Mouse (Mus musculus) forebrain, embryonic 14.5 days (tissue): ENCODE results near the gene Adora1. TPM values are rescaled to one million over a fixed set of nuclear protein-coding genes. Genes with fewer than 3 reads are reported as not detected.

Experiments used
- ATAC-seq: fragments of 200-750 bp; cut with Nextera tagmentation; 2 replicates; pipeline ENCODE4 v1.8.0; 2017; ENCODE audit warnings: mild to moderate bottlenecking, moderate library complexity
- DNase-seq: peaks from one replicate; pipeline ENCODE4 v3.0.0-alpha.2; 2015; ENCODE audit warnings: low spot score
- H3K27ac ChIP-seq: fragments of 300-500 bp; sonication (generic); 2 replicates; pipeline ENCODE4 v1.5.1; 2014; ENCODE audit warnings: low read depth, mild to moderate bottlenecking, control low read depth, low read length, moderate library complexity
- H3K27me3 ChIP-seq: fragments of 300-500 bp; sonication (generic); replicated peaks from 2 replicates; pipeline ENCODE4 v1.6.1; 2014; ENCODE audit warnings: low read length, control low read depth, mixed read lengths; ENCODE audit not compliant: control insufficient read depth, insufficient read depth
- H3K36me3 ChIP-seq: fragments of 300-500 bp; sonication (generic); 2 replicates; pipeline ENCODE4 v1.6.1; 2014; ENCODE audit warnings: low read length, control low read depth; ENCODE audit not compliant: control insufficient read depth, insufficient read depth
- H3K4me1 ChIP-seq: fragments of 300-500 bp; sonication (generic); 2 replicates; pipeline ENCODE4 v1.6.1; 2014; ENCODE audit warnings: antibody characterized with exemption, low read length, control low read depth; ENCODE audit not compliant: control insufficient read depth, insufficient read depth
- H3K4me2 ChIP-seq: fragments of 300-500 bp; sonication (generic); 2 replicates; pipeline ENCODE4 v1.6.1; 2014; ENCODE audit warnings: mild to moderate bottlenecking, control low read depth, low read length
- H3K4me3 ChIP-seq: fragments of 300-500 bp; sonication (generic); 2 replicates; pipeline ENCODE4 v1.5.1; 2014; ENCODE audit warnings: low read depth, low read length, control low read depth
- H3K9ac ChIP-seq: fragments of 300-500 bp; sonication (generic); 2 replicates; pipeline ENCODE4 v1.6.1; 2014; ENCODE audit warnings: mild to moderate bottlenecking, low read length, control low read depth, moderate library complexity
- H3K9me3 ChIP-seq: fragments of 300-500 bp; sonication (generic); replicated peaks from 2 replicates; pipeline ENCODE4 v1.6.1; 2016; ENCODE audit warnings: low read length, control low read depth, mixed read lengths; ENCODE audit not compliant: control insufficient read depth
- WGBS: fragments of 180-500 bp; shearing (Covaris S2); extraction: QIAGEN DNeasy Blood & Tissue Kit; methylation state at CpG from one replicate; pipeline ENCODE4 v1.1.7; 2014; 5-methylcytosine and 5-hydroxymethylcytosine counted together
- polyA plus RNA-seq: library from polyadenylated mRNA; unstranded; fragments of >200 nt; fragmentation: Nextera tagmentation; extraction: Ambion mirVana; gene quantifications from 2 replicates; pipeline ENCODE4 v1.2.1, GENCODE M21; 2014

Gene Adora1
- polyA plus RNA-seq, 1 experiment from 2014 or later: 5.4 TPM

- peaks cover 8% of the 10 kb centered on the region; the same call in 1 of the 2 replicates for H3K4me1 ChIP-seq
- 53% methylated on average over 19 of the region's 19 CpGs for WGBS
- H3K36me3 ChIP-seq: no peaks in the 10 kb centered on the region
- H3K27me3 ChIP-seq: peaks cover 35% of the 10 kb centered on the region
- H3K4me2 ChIP-seq: peak overlapping the region; percentile 81
- H3K9me3 ChIP-seq: no peaks in the 10 kb centered on the region
- H3K9ac ChIP-seq: peak overlapping the region; percentile 61
- no peak overlapping the region for H3K27ac ChIP-seq
- H3K4me3 ChIP-seq: peak overlapping the region; percentile 41
- DNase-seq (no peak), ATAC-seq (no peak)
Measured at GRCm38 (mm10) chr1:134233681-134234454, 1.4 kb downstream of the Adora1 start.

- WGBS: 48% methylated on average over 12 of the region's 12 CpGs
- H3K9ac ChIP-seq: no peak overlapping the region
- no peaks in the 10 kb centered on the region for H3K9me3 ChIP-seq
- no peaks in the 10 kb centered on the region for H3K36me3 ChIP-seq
- peaks cover 8% of the 10 kb centered on the region; the same call in 1 of the 2 replicates for H3K4me1 ChIP-seq
- no peak overlapping the region for H3K4me3 ChIP-seq
- peak overlapping the region; percentile 24 for H3K4me2 ChIP-seq
- ATAC-seq (peak; percentile 23), DNase-seq (peak; percentile 61)
- no peak overlapping the region for H3K27ac ChIP-seq
- peaks cover 35% of the 10 kb centered on the region for H3K27me3 ChIP-seq
Measured at GRCm38 (mm10) chr1:134232778-134233531, 2.3 kb downstream of the Adora1 start.

DNA sequence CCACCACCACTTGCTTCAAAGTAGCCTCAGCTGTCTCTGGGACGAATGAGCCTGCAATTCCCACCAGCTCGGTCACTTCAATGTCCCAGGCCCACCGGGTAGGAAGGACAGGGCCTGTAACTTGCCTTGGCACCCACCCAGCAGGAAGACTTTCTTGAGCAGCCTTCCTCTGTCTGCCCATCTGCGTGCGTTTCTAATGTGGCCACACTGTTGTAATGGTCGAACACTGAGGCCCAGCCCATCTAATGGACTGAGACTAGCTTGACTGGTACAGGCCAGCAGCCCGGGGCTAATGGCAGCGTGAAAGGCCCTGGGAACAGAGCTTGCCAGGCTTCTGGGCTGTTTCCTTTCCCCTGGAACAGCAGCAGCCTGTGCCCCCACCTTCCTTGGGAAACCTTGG lies 2.9 kb downstream of the Adora1 start:
- Histone ChIP-seq H3K4me2 (no peak overlapping the region), H3K36me3 (no peaks in the 10 kb centered on the region), H3K4me3 (no peak overlapping the region), H3K9me3 (no peaks in the 10 kb centered on the region), H3K27me3 (peaks cover 35% of the 10 kb centered on the region), H3K27ac (no peak overlapping the region), H3K4me1 (peaks cover 8% of the 10 kb centered on the region; the same call in 1 of the 2 replicates), H3K9ac (no peak overlapping the region)
- DNase-seq (no peak), ATAC-seq (no peak)
- WGBS: 76% methylated on average over 8 of the region's 8 CpGs

DNA sequence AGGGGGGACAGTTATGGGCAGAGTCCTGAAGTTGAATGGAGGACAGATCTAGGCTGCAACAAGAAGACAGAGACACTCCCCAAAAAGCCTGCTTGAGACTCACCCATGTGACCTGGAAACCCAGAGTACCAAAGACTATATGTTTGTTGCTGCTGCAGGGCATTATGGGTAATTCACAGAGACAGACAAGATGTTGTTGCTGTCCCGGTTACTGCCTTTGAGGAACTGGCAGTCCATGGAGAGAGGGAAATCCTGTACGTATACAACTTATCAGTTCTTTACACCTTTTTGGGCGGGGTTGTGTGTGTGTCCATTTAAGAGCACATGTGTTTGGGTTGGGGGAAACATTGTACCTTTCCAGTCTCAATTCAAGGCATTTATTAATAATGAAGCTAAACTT lies 3.5 kb downstream of the Adora1 start:
- DNase-seq: no peak
- peaks cover 32% of the 10 kb centered on the region for H3K27me3 ChIP-seq
- no peak overlapping the region for H3K4me2 ChIP-seq
- H3K9ac ChIP-seq: no peak overlapping the region
- WGBS: 77% methylated on average over 3 of the region's 3 CpGs
- no peak overlapping the region for H3K27ac ChIP-seq
- no peak overlapping the region for H3K4me3 ChIP-seq
- no peaks in the 10 kb centered on the region for H3K36me3 ChIP-seq
- peaks cover 8% of the 10 kb centered on the region; the same call in 1 of the 2 replicates for H3K4me1 ChIP-seq
- no peak for ATAC-seq
- H3K9me3 ChIP-seq: no peaks in the 10 kb centered on the region

- peaks cover 30% of the 10 kb centered on the region for H3K27me3 ChIP-seq
- WGBS: 76% methylated on average over 3 of the region's 3 CpGs
- no peak overlapping the region for H3K27ac ChIP-seq
- H3K4me3 ChIP-seq: no peak overlapping the region
- H3K4me1 ChIP-seq: peaks cover 8% of the 10 kb centered on the region; the same call in 1 of the 2 replicates
- ATAC-seq (no peak), DNase-seq (no peak)
- no peak overlapping the region for H3K4me2 ChIP-seq
- H3K9me3 ChIP-seq: no peaks in the 10 kb centered on the region
- no peaks in the 10 kb centered on the region for H3K36me3 ChIP-seq
- no peak overlapping the region for H3K9ac ChIP-seq
Measured at GRCm38 (mm10) chr1:134231270-134231669, 4.0 kb downstream of the Adora1 start.

- H3K4me1 ChIP-seq: peaks cover 8% of the 10 kb centered on the region; the same call in 1 of the 2 replicates
- DNase-seq (no peak), ATAC-seq (no peak)
- H3K9ac ChIP-seq: no peak overlapping the region
- no peak overlapping the region for H3K4me3 ChIP-seq
- no peak overlapping the region for H3K4me2 ChIP-seq
- H3K27me3 ChIP-seq: peaks cover 24% of the 10 kb centered on the region
- 84% methylated on average over 10 of the region's 10 CpGs for WGBS
- no peak overlapping the region for H3K27ac ChIP-seq
- H3K9me3 ChIP-seq: no peaks in the 10 kb centered on the region
- no peaks in the 10 kb centered on the region for H3K36me3 ChIP-seq
Measured at GRCm38 (mm10) chr1:134230638-134231228, 4.5 kb downstream of the Adora1 start.

DNA sequence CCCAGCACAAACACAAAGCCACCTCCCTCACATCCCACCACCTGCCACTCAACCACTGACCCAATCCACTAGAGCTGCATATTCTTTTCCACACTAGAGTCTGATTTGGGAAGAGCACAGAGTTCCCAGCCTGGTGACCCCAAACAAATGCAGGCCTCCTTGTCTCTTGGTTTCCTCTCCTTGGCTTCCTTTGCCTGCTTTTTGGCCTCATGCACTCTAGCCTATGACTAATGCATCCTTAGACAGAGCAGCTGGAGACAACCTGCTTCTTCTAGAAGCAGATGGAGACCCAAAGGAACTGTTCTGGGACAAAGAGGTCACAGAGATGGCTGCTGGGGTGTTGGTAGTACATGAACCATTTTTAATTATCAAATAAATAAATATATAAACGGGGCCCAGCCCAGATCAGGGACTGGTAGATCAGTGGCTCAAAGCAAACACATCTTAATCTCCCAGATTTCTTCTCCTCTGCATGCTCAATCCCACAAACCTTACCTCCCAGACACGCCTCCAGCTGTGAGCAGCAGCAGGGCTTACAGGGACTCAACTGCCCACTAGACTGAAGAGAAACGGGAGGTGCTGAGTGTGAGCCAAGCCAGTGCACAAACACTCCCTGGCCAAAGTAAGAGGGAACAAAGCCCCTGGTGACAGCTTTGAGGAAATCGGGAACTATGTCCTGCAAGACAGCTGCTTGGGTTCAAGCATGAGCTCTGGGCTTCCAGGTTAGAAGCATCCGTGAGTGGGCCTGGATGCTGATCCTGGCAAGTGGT lies 5.2 kb downstream of the Adora1 start:
- no peaks in the 10 kb centered on the region for H3K9me3 ChIP-seq
- no peak overlapping the region for H3K4me2 ChIP-seq
- H3K4me3 ChIP-seq: no peak overlapping the region
- peaks cover 3% of the 10 kb centered on the region; the same call in 1 of the 2 replicates for H3K4me1 ChIP-seq
- DNase-seq: no peak
- H3K27me3 ChIP-seq: peaks cover 17% of the 10 kb centered on the region
- ATAC-seq: no peak
- WGBS: 74% methylated on average over 5 of the region's 5 CpGs
- no peak overlapping the region for H3K27ac ChIP-seq
- no peaks in the 10 kb centered on the region for H3K36me3 ChIP-seq
- H3K9ac ChIP-seq: no peak overlapping the region

DNA sequence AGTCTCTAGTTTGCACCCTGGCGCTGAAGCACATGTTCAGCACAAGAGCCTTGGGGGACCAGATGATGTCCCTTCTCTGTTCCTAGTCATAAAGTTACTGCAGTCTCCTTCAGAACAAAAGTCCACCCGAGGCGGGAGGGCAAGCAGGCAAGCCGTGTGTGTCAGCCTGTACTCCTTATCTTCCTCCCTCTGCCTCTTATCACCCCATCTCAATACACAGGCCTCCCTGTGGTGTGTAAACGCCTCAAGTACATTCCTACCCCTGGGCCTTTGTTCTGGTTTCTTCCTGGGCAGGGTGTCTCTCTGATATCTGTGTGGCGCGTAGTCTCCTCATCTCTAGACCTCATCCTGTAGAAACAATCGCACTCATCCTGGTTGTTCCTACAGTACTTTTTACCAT lies 8.5 kb downstream of the Adora1 start:
- Histone ChIP-seq H3K4me3 (no peak overlapping the region), H3K9me3 (no peaks in the 10 kb centered on the region), H3K27me3 (no peaks in the 10 kb centered on the region), H3K4me2 (no peak overlapping the region), H3K4me1 (no peaks in the 10 kb centered on the region), H3K9ac (no peak overlapping the region), H3K27ac (no peak overlapping the region), H3K36me3 (no peaks in the 10 kb centered on the region)
- ATAC-seq: no peak
- WGBS: 87% methylated on average over 8 of the region's 8 CpGs
- DNase-seq: no peak
